Mouse (Mus musculus): ENCODE data around the gene Bin2. TPM values are rescaled to one million over a fixed set of nuclear protein-coding genes. Genes with fewer than 3 reads are reported as not detected.

Bin2 gene
- polyA plus RNA-seq, 1 experiment from 2014 or later: 2.4 TPM

DNA sequence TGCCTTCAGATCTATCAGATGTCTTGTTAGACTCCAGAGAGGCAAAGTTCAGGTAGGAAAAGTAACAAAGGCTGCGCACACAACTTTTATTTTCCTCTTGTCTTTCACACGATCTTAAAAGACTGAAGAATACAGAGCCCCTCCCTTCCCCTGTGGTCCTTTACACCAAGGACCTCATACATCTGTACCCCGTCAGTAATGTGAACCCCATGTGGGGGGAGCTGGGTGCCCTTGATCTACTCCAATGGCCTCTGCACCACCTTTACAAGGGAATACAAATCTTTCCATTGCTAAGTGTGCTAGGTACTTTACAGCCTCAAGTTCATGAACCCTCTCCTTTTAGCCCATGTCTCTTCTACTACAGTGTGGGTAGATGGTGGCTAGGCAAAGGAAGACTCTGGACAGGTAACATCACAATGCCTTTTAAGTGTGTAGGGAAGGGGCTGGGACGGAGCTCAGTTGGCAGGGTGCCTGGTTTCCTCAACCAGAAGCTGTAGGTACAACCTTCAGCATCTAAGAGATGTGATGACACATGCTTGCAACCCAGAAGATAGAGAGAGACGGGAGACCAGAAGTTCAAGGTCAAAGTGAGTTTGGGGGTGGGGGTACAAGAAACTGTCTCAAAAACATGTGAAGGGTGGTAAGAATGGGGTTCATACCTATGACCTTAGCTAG, 1.3 kb downstream of the Bin2 start:
- H3K27ac ChIP-seq: no peak overlapping the region
- H3K9ac ChIP-seq: no peak overlapping the region
- no peak for ATAC-seq (ENCODE audit: insufficient number of reproducible peaks, insufficient read depth, low FRiP score, low TSS enrichment)
- 81% methylated on average over 5 of the region's 5 CpGs for WGBS
- H3K36me3 ChIP-seq: no peaks in the 10 kb centered on the region
- no peak overlapping the region for H3K4me2 ChIP-seq (replicated peaks)
- H3K27me3 ChIP-seq: 0 out of 2 replicates have a peak, but pooled peaks cover 2% of the 10 kb centered on the region
- H3K9me3 ChIP-seq: no peaks in the 10 kb centered on the region
- H3K4me1 ChIP-seq: peaks cover 4% of the 10 kb centered on the region; the same call in 1 of the 2 replicates
- no peak overlapping the region for H3K4me3 ChIP-seq

DNA sequence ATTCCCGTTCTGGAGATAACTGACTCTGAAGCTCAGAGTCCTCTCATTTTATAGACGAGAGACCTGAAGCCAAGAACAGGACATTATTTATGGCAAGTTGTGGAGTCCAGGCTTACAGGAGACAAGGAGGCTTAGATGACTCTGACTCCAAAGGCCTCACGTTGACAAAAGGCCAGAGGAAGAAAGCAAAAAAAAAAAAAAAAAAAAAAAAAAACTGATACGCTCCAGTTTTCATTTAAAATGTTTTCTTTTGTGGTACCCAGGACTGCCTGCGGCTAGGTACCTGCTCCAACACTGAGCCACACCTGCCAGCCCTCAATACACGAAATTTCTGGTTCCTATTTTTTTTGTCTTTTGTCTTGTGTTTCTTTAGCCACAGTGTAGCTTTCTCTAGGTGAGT, 1.9 kb downstream of the Bin2 start:
- Histone ChIP-seq H3K4me3 (no peak overlapping the region), H3K9me3 (no peaks in the 10 kb centered on the region), H3K4me2 (replicated peaks) (no peak overlapping the region), H3K9ac (no peak overlapping the region), H3K27me3 (0 out of 2 replicates have a peak, but pooled peaks cover 2% of the 10 kb centered on the region), H3K4me1 (peaks cover 4% of the 10 kb centered on the region; the same call in 1 of the 2 replicates), H3K36me3 (no peaks in the 10 kb centered on the region), H3K27ac (no peak overlapping the region)
- 61% methylated on average over 6 of the region's 6 CpGs for WGBS
- no peak for ATAC-seq (ENCODE audit: insufficient number of reproducible peaks, insufficient read depth, low FRiP score, low TSS enrichment)

DNA sequence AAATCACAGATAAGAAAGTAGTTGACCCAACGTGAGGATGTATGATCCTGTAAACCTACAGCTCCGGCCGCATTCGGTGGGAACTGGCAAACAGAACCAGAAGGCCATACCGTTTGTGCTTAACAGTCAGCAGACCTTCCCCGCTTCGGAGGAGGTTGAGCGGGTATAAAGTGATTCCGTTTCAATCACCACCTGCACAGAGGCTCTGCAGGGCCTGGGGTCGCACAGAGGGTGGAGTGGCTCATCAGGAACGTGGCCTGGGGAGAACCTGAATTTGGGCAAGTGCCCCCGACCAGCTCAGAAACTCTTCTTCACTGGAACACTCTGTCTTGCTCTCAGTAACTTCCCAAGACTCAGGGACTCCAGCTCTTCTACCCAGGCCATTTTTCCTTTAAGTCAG, 2.5 kb downstream of the Bin2 start:
- H3K27me3 ChIP-seq: 0 out of 2 replicates have a peak, but pooled peaks cover 2% of the 10 kb centered on the region
- 22% methylated on average over 12 of the region's 12 CpGs for WGBS
- no peak overlapping the region for H3K27ac ChIP-seq
- no peaks in the 10 kb centered on the region for H3K36me3 ChIP-seq
- no peak overlapping the region for H3K4me3 ChIP-seq
- no peaks in the 10 kb centered on the region for H3K9me3 ChIP-seq
- H3K4me2 ChIP-seq (replicated peaks): no peak overlapping the region
- no peak overlapping the region for H3K9ac ChIP-seq
- peaks cover 4% of the 10 kb centered on the region; the same call in 1 of the 2 replicates for H3K4me1 ChIP-seq
- ATAC-seq (ENCODE audit: insufficient number of reproducible peaks, insufficient read depth, low FRiP score, low TSS enrichment): no peak

DNA sequence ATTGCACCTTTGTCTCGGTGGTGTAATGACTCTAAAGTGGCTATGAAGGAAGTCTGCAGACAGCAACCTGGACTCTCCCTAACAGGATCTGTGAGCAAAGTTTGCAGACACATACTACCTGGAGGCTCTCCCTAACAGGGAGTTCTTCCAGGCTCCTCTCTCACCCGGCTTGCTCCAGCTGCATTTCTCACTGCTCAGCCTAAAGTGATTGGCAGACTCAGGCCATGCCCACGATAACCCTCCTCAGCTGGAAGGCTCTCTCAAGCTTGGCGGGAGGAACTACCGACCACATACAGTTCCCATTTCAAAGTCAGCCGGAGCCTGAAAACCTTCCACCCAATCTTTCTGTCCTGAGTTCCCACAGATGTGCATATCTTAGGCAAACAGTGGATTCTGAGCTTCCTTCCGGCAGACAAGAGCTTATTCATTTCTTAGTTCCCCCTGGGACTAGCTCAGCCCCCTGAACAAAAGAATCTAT, 3.1 kb downstream of the Bin2 start:
- no peak for ATAC-seq (ENCODE audit: insufficient number of reproducible peaks, insufficient read depth, low FRiP score, low TSS enrichment)
- Histone ChIP-seq H3K4me1 (peaks cover 4% of the 10 kb centered on the region; the same call in 1 of the 2 replicates), H3K9me3 (no peaks in the 10 kb centered on the region), H3K36me3 (no peaks in the 10 kb centered on the region), H3K27me3 (0 out of 2 replicates have a peak, but pooled peaks cover 2% of the 10 kb centered on the region), H3K4me3 (no peak overlapping the region), H3K4me2 (replicated peaks) (no peak overlapping the region), H3K27ac (no peak overlapping the region), H3K9ac (no peak overlapping the region)
- WGBS: 4% methylated on average over 7 of the region's 7 CpGs

DNA sequence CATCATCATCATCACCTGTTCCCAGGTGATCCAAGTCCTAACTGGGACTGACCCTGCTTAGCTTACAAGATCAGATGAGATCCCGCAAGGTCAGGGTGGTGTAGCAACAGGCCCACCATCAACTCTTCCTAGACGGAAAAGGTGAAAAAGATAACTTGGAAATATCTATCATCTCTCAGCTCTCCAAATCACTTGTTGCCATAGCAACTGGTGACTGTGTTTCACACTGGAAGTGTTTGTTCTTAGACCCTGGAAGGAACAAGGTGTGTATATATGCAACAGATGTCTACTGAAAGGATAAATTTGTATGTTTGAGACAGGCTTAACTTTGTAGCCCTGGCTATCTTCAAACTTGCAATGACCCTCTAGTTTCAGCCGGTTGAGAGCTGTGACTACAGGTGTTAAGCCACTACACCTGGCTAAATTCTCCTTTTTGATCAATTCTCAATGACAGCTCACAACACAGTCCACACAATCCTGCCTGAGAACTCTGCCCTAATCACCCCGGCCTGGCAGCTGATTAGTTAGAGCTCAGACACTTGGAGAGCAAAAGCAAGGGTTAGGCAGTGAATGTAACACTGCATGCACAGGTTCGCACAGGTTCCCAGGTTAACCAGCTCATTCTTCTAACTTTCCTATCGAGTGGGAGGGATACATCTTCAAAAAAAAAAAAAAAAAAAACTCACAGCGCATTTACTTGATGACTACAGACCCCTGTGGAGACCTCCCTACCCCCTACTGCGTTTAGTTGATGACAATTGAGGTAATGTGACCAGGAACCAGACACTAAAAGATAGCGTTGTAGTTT, 3.7 kb downstream of the Bin2 start:
- no peak for ATAC-seq (ENCODE audit: insufficient number of reproducible peaks, insufficient read depth, low FRiP score, low TSS enrichment)
- peaks cover 4% of the 10 kb centered on the region; the same call in 1 of the 2 replicates for H3K4me1 ChIP-seq
- 0 out of 2 replicates have a peak, but pooled peaks cover 2% of the 10 kb centered on the region for H3K27me3 ChIP-seq
- H3K4me2 ChIP-seq (replicated peaks): no peak overlapping the region
- H3K4me3 ChIP-seq: no peak overlapping the region
- H3K9me3 ChIP-seq: no peaks in the 10 kb centered on the region
- 43% methylated on average over 9 of the region's 9 CpGs for WGBS
- H3K27ac ChIP-seq: no peak overlapping the region
- H3K9ac ChIP-seq: no peak overlapping the region
- no peaks in the 10 kb centered on the region for H3K36me3 ChIP-seq

DNA sequence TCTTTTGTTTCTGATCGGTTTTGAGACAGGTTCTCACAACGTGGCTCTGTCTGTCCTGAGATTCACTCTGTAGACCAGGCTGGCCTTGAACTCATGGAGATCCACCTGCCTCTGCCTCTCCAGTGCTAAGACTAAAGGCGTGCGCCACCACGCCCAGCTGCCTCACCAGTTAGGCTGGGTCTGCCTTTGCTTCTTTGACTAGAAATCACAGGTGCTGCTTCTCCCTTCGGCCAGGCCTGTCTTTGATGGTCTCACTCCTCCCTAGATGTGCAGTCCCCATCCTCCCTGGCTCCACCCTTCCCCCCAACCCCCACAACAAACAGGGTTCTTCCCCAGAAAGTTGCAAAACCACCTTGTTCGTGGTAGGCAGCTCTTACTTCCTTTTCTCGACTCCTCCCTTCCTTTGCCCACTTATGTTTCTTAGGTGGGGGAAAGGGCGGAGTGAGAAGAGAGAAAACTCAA, 4.5 kb downstream of the Bin2 start:
- 78% methylated on average over 9 of the region's 9 CpGs for WGBS
- Histone ChIP-seq H3K4me2 (replicated peaks) (no peak overlapping the region), H3K9me3 (no peaks in the 10 kb centered on the region), H3K36me3 (no peaks in the 10 kb centered on the region), H3K4me1 (peaks cover 4% of the 10 kb centered on the region; the same call in 1 of the 2 replicates), H3K9ac (no peak overlapping the region), H3K4me3 (no peak overlapping the region), H3K27me3 (0 out of 2 replicates have a peak, but pooled peaks cover 2% of the 10 kb centered on the region), H3K27ac (no peak overlapping the region)
- no peak for ATAC-seq (ENCODE audit: insufficient number of reproducible peaks, insufficient read depth, low FRiP score, low TSS enrichment)

DNA sequence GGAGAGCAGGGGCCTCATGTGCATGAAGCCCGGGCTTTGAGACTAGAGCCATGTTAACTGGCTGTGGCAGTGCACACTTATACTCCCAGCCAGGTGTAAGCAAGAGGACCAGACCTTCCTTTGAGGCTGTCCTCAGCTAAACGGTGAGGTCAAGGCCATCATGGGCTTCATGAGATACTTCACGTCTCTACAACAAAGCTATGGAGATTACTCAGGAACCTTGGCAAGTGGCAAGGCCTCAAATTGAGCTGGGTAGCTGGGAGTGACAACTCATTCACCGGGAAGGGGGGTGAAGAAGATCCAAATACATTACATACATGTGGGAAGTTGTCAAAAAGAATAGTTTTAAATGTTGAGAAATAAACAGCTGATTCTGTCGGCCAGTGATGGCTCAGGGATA, 8.5 kb downstream of the Bin2 start:
- no peak for ATAC-seq (ENCODE audit: insufficient number of reproducible peaks, insufficient read depth, low FRiP score, low TSS enrichment)
- Histone ChIP-seq H3K4me3 (no peak overlapping the region), H3K27ac (no peak overlapping the region), H3K9ac (no peak overlapping the region), H3K9me3 (no peaks in the 10 kb centered on the region), H3K36me3 (no peaks in the 10 kb centered on the region), H3K4me2 (replicated peaks) (no peak overlapping the region), H3K4me1 (no peaks in the 10 kb centered on the region), H3K27me3 (no peaks in the 10 kb centered on the region)
- 89% methylated on average over 5 of the region's 5 CpGs for WGBS

DNA sequence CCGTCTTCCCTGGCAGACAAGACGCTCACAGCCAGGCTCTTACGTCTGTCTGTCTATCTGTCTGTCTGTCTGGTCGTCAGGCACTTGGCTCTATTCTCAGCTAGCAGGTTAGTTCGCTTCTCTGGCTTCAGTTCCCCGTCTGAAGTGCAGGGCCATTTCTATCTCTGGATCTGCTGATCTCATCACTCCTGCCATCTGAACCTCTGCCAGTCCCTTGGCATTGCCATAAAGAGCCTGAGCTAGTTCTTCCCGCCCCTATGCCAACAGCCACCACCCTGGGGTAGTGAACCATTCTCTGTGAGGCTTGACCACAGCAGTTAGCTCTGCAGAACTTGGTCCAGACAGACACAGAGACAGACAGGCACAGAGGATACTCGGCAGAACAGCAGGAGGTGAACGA, 9.0 kb downstream of the Bin2 start:
- H3K4me2 ChIP-seq (replicated peaks): no peak overlapping the region
- H3K4me1 ChIP-seq: no peaks in the 10 kb centered on the region
- ATAC-seq (ENCODE audit: insufficient number of reproducible peaks, insufficient read depth, low FRiP score, low TSS enrichment): no peak
- WGBS: 84% methylated on average over 9 of the region's 9 CpGs
- H3K27ac ChIP-seq: no peak overlapping the region
- no peaks in the 10 kb centered on the region for H3K36me3 ChIP-seq
- no peak overlapping the region for H3K9ac ChIP-seq
- no peaks in the 10 kb centered on the region for H3K27me3 ChIP-seq
- no peaks in the 10 kb centered on the region for H3K9me3 ChIP-seq
- no peak overlapping the region for H3K4me3 ChIP-seq

DNA sequence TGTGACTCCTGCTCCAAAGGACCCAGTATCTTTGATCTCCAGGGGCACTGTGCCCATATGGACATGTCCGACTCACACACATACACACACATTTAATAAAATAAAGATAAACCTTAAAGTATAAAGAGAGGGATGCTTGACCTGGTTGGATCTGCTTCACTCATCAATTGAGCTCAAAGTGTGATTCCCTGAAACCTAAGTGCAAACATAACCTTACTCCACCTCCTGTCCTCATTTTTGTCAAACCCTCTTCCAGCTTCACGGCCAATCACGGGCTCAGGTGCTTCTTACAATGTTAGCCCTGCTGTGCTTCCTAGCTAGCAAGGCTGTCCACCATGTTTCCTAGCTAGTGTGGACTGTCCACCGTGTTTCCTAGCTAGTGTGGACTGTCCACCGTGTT, 14.2 kb downstream of the Bin2 start:
- no peak for ATAC-seq (ENCODE audit: insufficient number of reproducible peaks, insufficient read depth, low FRiP score, low TSS enrichment)
- Histone ChIP-seq H3K36me3 (no peaks in the 10 kb centered on the region), H3K4me1 (no peaks in the 10 kb centered on the region), H3K27me3 (0 out of 2 replicates have a peak, but pooled peaks cover 5% of the 10 kb centered on the region), H3K9me3 (no peaks in the 10 kb centered on the region), H3K9ac (no peak overlapping the region), H3K4me3 (no peak overlapping the region), H3K4me2 (replicated peaks) (no peak overlapping the region), H3K27ac (no peak overlapping the region)
- 85% methylated on average over 5 of the region's 5 CpGs for WGBS

DNA sequence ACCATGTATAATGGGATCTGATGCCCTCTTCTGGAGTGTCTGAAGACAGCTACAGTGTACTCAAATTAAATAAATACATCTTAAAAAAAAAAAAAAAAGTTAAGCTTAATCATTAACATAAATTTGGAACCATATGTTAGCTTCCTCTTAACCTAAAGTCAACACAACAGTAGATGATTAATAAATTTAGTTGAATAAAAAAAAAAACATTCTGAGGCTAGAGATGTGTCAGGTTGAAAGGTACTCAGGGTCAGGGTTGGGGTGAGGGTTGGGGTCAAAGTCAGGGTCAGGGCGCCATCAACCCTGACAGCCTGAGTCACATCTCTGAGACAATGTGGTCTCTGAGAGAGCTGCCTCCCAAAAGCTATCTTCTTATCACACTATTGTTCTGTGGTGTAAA, 15.1 kb downstream of the Bin2 start:
- WGBS: 65% methylated on average over 1 of the region's 1 CpGs
- ATAC-seq (ENCODE audit: insufficient number of reproducible peaks, insufficient read depth, low FRiP score, low TSS enrichment): no peak
- H3K9me3 ChIP-seq: no peaks in the 10 kb centered on the region
- no peak overlapping the region for H3K4me3 ChIP-seq
- H3K4me2 ChIP-seq (replicated peaks): no peak overlapping the region
- no peaks in the 10 kb centered on the region for H3K4me1 ChIP-seq
- H3K27me3 ChIP-seq: 0 out of 2 replicates have a peak, but pooled peaks cover 5% of the 10 kb centered on the region
- no peaks in the 10 kb centered on the region for H3K36me3 ChIP-seq
- H3K27ac ChIP-seq: no peak overlapping the region
- no peak overlapping the region for H3K9ac ChIP-seq

DNA sequence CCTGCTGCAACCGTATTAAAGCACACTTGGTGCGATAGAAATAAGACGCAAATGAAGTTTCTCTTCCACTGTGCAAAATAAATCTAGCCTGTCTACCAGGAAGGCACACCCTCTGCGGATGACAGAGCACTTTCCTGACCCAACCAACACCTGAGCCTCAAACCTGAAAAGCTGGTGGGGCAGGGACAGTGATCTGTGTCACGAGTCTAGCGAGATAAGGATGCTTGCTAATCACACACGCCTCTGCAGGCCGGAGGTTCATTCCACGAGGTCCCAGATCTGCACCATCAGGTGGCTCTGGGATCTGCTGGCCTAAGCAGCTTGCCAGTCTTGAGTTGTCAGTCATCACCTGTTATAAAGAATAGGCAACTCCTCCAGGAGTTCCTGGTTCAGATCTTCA, 17.7 kb downstream of the Bin2 start:
- no peak overlapping the region for H3K9ac ChIP-seq
- no peak overlapping the region for H3K4me3 ChIP-seq
- no peak overlapping the region for H3K4me2 ChIP-seq (replicated peaks)
- no peak for ATAC-seq (ENCODE audit: insufficient number of reproducible peaks, insufficient read depth, low FRiP score, low TSS enrichment)
- H3K27ac ChIP-seq: no peak overlapping the region
- 0 out of 2 replicates have a peak, but pooled peaks cover 5% of the 10 kb centered on the region for H3K27me3 ChIP-seq
- no peaks in the 10 kb centered on the region for H3K4me1 ChIP-seq
- no peaks in the 10 kb centered on the region for H3K9me3 ChIP-seq
- WGBS: 76% methylated on average over 9 of the region's 9 CpGs
- H3K36me3 ChIP-seq: no peaks in the 10 kb centered on the region

Measured in embryonic facial prominence, embryonic 12.5 days (tissue).